Mouse (Mus musculus) spleen, adult 12 weeks (tissue): ENCODE data around the gene Terf2.
"Not testable (repeated sequence)": the region's sequence is repeated elsewhere in the genome, so short reads cannot be mapped to it uniquely, and the experiment has no call there.

Experiments
- DNase-seq: peaks from one replicate; pipeline ENCODE4 v3.0.0; 2022; ENCODE audit warnings: low spot score

Terf2 gene

DNA sequence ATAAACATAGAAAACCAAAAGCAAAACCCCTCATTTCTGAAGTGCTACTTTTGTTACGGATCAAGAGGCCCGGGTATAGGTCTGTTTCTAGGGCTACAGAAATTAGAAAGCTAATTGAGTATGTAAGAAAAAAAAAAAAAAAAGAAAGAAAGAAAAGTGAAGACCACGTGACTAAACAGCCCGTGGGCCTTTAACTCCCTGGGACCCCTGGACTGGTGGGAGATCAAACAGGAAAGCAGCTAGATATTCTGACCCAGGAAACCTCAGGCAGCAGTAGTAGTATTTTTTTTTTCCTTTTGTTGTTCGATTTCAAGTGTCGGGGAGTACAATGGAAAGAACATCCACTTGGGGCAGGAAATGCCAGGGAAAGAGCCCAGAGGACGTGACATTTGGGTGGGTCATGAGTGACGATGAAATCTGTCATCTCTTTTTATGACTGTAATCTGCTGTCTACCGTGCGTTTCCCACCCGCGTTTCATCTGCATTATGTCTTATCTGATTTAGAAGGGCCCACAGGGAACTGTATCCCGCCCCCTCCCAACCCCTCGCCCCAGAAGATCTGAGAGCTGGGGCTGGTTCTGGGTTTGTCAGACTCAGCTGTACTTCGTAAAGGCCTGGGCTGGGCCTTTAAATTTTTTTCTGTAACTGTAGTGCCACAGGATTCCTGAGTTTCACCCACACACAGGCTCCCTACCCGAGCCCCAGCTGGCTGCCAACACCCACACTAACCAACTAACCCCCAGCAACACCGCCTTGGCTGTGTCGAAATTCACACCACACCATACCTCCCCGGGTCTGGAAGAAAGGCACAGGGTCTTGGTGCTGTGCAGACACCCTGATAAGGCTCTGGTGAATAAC, 18.0 kb upstream of the Terf2 start:
- no peak for DNase-seq

DNA sequence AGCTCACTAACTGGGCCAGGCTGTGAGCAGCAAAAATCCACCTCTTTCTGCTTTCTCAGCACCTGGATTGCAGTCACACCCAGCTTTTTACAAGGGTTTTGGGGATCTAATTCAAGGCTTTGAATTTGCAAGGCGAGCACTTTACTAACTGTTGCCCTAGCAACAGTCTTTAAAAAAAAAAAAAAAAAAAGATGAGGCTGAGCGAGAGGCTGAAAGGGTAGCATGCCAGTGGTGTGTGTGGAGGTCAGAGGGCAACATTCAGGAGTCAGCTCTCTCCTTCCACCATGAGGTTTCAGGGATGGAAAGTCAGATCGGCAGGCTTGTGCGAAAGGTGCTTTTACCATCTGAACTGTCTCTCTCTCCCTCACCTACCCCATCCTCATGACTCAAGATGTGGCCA, 16.9 kb upstream of the Terf2 start:
- no peak for DNase-seq

DNA sequence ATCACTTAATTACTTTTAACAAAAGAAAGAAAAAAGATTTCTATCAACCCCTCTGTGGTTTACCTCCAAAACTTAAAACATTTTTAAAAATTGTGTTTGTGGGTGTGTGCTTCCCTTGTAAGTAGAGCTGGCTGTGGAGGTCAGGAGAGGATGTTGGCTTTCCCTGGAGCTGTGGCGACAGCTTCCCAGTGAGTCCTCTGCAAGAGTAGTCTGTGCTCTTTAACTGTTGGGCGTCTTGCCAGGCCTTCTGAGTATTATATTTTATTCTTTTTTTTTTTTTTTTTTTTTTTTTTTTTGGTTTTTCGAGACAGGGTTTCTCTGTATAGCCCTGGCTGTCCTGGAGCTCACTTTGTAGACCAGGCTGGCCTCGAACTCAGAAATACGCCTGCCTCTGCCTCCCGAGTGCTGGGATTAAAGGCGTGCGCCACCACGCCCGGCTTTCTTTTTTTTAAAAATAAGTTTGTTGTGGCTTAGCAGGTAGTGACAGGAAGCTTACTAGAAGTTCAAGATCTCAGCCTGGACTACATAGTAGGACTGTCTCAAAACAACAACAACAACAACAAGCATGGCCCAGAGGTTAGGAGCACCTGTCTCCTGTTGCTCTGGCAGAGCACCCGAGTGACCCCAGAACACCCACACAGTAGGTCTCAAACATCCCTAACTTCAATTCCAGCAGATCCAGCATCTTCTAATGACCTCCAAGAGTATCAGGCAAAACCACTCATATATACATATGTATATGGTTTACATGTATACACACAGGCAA, 15.2 kb upstream of the Terf2 start:
- no peak for DNase-seq

DNA sequence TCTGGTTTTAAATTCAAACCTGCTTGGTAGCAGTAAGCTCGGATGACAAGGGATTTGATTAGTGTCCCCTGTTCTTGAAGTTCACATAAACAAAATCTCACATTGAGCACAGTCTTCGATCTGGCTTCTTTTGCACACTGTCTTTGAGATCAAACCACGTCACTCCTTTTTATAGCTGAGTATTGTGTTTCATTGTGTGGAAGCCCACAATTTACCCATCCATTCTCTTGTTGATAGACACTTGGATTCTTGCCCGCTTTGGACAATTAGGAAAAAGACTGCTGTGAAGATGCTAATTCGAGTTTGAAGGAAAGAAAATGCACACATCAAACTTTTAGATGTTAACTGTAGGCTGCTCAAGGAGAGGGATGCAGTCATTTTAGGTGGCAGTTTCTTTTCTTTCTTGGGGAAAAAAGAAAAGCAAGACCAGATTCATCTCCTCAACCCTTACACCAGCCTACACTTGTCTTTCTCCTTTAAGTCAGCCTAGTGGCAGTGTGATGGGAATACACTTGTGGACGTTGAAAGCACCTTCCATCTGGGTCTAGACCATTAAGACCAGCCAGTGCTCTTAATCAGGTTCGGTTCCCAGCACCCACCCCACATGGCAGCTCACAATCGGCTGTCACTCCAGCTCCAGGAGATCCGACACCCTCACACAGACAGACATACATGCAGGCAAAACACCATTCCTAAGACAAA, 14.4 kb upstream of the Terf2 start:
- no peak for DNase-seq

DNA sequence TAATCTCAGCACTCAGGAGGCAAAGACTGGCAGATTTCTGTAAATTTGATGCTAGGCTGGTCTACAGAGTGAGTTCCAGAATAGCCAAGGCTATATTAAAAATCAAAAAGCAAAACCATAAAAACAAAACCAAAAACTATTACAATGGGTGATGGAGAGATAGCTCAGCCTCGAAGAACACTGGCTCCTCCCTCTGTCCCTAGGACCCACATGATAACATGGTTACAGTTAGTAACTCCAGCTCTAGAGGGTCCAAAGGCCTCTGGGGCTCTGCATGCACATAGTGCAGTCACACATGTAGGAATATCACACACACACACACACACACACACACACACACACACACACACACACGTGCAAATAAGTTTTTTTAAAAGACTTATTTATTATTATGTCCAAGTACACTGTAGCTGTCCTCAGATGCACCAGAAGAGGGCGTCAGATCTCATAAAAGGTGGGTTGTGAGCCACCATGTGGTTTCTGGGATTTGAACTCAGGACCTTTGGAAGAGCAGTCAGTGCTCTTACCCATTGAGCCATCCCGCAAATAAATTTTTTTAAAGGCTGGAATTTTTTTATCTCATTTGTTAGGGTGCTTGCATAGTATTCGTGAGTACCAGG, 13.6 kb upstream of the Terf2 start:
- no peak for DNase-seq

DNA sequence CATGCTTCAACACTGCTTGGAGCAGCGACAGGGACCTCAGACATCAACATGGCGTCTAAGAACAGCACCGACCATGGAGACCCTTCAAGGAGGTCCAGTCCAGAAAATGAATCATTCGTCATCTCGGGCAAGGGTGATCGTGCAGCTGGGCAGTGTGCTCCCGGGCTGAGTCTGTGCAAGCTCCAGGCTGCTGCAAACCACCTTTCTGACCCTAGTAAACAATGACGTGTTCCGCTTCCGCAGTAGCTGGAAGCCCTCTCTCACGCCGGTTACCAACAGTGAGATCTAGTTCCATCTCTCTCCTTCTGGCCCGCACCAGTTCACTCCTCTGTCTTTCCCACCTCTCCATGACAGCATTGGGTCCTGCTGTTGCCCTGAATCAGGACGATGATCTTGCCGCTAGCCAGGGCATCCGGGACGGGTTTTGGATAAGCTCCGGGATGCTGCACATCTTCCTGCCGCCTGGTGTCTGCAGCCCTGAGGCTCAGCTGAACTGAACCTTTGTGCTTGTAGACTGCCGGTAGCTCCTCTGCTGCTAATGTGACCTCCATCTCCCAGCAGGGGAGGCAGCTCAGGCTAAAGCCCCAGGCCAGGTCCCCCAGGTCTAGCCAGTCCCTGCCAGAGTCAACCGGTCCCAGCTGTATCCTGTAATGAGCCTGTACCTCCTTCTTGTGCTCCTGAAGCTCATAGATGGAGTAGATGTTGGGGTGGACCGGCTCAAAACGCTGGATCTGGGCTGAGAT, 12.8 kb upstream of the Terf2 start:
- DNase-seq: no peak

DNA sequence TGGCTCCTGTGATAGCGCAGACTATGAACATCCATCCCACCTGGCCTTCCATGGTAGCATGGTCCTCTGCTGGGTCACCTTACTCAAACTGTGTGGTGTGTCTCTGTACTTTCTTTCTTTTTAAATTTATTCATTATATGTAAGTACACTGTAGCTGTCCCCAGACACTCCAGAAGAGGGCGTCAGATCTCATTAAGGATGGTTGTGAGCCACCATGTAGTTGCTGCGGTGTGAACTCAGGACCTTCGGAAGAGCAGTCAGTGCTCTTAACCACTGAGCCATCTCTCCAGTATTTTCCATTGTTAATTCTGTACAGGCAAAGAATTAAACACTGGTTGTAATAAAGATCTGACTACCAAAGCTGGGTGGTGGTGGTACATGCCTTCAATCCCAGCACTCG, 11.7 kb upstream of the Terf2 start:
- not testable (repeated sequence) for DNase-seq

DNA sequence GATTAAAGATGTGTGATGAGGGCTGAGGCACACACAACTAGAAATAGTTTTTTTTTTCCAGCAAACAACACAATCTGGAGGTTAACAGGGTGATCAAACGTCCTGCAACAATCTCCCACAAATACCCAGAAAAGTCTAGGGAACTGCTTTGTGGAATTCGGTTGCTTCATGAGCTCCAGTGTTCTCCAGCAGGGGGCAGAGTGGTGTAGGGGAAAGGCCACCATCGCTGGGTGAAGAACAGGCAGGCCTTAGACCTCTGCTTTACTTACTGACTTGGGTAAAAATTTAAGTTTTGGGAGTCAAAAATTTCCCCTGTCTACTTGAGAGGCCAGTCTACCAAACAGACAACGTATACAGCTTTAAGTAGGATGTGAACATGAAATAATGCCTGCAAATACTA, 8.2 kb upstream of the Terf2 start:
- peak; percentile 46 for DNase-seq

DNA sequence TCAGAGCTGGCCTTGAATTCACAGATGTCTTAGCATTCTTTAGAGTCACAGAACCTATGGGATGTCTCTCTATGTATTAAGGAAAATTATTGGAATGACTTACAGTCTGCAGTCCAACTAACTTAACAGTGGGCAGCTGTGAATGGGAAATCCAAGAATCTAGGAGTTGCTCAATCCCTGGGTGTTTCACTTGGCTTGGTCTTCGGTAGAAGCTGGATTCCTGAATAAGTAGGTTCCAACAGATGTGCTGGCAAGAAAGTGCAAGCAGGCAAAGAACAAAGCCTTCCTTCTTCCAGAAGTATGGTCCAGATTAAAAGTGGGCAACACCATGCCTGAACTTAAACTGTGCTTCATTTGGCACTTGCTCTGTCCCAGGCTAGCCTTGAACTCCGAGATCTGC, 4.3 kb upstream of the Terf2 start:
- DNase-seq: no peak

DNA sequence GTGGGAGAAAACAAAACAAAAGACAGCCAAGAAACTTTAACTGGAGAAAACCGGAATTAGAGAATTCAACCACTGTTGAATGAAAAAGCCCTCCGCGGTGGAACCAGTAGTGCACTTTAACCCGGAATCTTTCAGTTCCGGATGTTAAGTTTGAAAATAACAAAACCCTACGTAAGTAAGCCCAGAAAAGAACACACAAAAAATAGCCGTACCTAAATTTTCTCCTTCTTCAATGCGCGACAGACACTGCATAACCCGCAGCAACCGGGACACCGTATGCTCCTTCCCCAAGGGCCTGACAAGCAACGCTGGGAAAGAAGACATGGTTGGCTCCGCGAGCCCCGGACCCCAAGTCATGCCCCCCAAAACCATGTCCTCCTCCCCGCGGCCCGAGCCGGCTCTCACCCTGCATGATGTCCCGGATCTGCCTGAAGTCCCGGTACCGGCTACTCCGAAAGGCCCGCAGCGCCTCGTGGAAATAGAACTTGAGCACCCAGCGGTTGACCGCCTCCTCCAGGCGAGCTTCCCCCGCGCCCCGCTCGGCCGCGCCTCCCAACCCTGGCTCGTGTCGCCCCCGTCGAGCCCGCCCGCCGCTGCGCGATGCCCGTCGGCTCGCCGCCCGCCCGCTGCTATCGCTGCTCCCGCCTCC, 506 bp downstream of the Terf2 start:
- DNase-seq: no peak

DNA sequence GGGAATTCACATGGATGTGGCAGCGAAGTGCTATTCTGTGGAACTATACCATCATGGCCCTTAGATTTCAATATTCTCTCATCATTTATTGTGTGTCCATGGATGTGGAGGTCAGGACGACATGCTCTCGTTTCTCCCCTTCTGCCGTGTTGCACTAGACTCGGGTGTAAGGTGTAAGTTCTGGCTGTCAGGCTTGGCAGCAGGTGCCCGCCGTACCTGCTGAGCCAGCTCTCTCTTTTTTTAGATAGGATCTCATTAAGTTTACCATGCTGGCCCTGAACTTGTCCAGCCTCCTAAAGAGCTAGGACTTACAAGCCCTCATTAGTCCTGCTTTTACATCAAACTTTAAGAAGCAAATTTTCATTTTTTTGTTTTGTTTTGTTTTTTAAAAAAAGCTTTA, 5.8 kb downstream of the Terf2 start:
- DNase-seq: no peak

DNA sequence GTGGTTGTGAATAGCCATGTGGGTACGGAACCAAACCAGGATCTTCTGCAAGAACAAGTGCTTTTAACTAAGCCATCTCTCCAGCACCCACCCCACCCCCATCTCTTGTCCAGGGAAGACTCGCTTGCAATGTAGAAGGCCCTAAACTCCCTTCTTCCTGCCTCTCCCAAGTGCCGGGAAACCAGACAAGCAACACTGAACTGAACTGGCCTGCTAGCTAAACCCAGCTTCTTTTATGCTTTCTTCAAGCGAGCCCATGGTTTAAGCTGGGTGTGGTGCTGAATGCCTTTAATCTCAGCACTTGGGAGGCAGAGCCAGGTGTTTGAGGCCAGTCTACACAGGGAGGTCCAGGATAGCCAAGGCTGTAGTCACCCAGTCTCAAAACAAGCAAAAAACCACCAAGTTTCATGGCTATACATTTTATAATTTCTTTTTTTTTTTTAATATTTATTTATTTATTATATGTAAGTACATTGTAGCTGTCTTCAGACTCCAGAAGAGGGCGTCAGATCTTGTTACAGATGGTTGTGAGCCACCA, 7.8 kb downstream of the Terf2 start:
- DNase-seq: no peak

DNA sequence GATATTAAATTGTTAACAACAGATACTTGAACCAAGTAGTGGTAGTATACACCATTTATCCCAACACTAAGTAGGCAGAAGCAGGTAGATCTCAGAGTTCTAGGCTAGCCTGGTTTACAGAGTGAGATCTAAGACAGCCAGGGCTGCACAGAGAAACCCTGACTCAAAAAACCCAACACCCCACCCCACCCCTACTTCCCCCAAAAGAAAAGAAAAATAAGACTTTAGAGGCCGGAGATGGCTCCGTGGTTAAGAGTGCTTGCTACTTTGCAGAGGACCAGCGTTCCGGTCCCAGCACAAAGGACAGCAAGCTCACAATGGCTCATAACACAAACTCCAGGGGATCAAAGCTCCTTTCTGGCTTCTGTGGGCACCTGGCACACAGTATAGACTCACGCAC, 10.3 kb downstream of the Terf2 start:
- DNase-seq: no peak

DNA sequence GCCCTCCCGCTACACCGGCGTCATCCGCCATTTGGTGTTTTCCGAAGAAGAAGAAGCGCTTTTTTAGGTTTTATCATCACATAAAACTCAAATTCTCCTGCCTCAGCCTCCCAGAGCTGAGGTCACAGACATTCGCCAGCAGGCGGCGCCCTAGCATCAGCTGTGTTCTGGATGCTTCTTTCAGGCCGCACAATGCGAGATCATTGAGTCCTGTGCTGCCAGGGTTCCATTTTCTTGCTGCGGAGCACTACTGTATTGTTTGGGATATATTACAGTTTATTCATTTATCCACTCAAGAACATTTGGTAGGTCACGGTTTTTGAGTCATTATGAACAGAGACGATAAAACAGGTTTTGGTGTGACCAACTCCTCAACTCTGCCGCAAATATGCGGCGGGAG, 11.0 kb downstream of the Terf2 start:
- DNase-seq: no peak

DNA sequence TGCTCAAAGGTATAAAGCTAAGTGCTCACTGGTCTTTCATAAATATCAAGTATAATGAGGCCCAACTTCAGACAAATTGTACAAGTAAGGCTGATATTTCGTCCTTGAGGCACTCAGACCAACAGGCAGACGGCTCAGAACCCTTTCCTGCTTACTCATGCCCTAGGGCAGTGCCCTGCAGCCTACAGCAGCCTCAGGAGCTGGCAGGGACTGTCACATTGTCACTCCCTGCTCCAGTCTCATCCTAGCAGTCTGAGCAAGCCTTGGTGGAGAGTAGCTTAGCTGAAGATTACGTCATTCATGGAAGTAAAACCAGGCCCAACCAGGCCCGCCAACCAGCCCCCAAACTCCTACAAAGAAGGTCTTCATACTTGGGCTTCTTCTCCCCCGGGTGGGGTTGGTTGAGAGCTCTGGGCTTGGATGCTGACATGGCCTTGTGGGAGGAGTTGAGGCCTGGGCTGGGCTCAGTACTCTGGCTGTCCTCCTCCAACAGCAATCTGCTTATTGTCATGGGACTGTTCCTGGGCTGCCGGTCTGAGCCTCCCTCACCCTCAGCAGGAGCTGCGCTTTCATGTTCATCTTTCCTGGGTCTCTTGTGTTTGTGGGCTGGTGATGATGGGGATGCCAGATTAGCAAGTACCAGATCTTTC, 20.0 kb downstream of the Terf2 start:
- DNase-seq: no peak

DNA sequence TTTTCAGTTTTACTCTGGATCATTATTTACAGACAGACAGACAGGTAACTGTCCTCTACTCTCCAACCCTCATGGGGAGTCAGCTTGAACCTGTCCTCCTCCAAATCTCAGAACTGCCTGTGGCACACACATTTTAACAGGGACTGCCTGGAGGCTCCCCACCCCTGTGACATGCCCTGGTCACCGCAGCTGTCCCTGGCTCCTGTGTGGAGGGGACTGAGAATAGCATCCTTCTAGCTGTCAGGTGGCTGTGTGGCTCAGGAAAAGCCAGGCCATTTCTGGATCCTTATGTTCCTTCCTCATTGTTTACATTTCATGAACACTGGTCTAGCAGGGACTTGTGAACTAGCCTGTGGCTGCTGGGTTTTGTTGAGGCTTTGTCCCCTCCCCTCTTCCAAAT, 22.2 kb downstream of the Terf2 start:
- DNase-seq: no peak

DNA sequence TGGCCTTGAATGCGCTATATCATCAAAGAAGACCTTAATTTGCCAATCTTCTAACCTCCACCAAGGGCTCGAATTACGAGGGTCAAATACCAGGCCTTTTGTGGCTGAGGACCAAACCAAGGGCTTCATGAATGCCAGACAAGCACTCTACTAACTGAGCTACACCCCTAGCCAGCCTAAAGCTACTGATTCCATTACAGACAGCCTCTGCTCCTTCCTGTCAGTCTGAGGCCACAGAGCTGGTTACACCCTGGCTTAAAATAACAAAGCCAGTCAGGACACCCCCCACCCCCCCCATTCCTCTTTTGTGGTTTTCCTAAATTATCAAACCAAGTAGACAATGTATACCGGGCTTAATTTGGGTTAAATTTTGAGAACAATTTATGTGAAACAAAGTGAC, 22.6 kb downstream of the Terf2 start:
- DNase-seq: no peak

DNA sequence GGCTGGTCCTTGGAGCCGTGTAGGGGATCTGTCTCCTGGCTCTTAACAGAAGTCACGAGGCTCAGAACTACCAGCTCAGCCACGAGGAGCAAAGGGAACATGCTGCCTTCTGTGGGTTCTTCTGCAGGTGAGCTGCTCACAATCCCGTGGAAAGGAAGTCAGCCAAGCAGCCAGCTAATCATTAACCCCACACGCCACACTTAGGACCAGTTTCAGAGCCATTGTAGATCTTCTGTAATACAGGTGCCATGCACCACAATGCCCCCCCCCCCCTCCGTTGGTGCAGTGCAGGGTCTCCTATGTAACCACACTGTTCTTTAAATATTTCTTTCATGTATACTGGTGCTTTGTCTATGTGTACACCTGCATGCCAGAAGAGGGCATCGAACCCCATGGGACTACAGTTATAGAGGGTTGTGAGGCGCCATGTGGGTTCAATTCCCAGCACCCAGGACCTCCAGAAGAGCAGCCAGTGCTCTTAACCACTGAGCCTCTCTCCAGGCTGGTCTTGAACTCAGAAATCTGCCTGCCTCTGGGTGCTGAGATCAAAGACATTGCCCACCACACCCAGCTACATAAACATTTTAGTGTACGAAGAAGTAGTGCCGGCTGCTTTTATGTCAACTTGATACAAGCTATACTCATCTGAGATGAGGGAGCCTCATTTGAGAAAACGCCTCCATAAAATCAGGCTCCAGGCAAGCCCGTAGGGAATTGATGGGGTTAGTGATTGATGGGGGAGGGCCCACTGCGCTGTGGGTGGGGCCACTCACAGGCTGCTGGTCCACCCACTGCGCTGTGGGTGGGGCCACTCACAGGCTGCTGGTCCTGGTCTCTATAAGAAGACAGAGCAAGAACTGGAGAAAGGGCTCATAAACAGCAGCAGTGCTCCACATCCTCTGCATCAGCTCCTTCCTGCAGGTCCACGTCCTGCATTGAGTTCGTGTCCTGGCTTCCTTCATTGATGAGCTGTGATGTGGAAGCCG, 30.5 kb downstream of the Terf2 start, which contains the start of gene Tmed6:
TSS of gene Tmed6 (minus strand) at position 134 of the 986 bp plus-strand sequence.
- peak; percentile 51 for DNase-seq

DNA sequence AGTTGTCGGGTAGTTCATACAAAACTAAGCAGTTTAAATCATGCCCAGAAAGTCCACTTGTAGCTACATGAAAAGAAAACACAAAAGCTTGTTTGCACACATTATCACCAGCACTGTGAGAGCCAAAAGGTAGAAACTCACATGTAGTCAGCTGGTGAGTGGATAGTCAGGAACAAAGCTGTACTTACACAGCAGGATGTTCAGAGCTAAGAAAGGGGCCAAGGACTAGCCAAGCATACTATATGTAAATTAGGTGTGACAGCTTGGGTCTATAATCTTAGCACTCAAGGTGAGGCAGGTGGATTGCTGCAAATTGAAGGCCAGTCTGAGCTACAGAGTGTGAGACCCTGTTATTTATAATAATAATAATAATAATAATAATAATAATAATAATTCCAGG, 33.7 kb downstream of the Terf2 start:
- no peak for DNase-seq
